Mouse (Mus musculus) kidney, adult 2 months (tissue): ENCODE measurements around the gene Krt14.

Experiments
- CTCF ChIP-seq: fragments of 200-500 bp; conservative IDR thresholded peaks from 2 replicates; pipeline ENCODE4 v1.5.1; 2011; ENCODE audit warnings: low read depth, mild to moderate bottlenecking, control low read depth, low read length, moderate library complexity, mixed read lengths; ENCODE audit not compliant: insufficient read depth, insufficient read length
- POLR2A ChIP-seq: fragments of 200-500 bp; IDR thresholded peaks from one replicate; pipeline ENCODE4 v1.6.1; 2011; ENCODE audit warnings: low read depth, low read length, control low read depth

DNA sequence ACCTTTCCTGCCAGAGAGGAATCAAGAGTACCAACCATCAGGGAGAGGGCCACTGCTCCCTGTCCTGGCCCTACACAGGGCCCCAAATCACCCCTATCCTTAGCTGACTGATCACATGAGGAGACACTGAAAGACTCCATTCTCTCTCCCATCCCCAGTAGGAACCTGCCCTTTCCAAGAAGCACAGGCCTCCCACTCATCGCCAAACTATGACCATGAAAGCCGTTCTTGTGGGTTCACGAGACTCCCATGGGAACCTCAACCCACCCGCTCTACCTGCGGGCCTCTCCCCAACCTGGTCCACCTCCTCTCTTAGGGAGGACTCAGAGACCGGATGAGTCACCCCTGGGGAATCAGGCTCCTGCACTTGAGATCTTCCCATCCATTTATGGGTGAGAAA, 48.2 kb upstream of the Krt14 start:
- TF ChIP-seq POLR2A (no peak), CTCF (no peak)
